Mouse (Mus musculus) layer of hippocampus, postnatal 14 days (tissue): ENCODE results near the gene Spats1. TPM values are rescaled to one million over a fixed set of nuclear protein-coding genes. Genes with fewer than 3 reads are reported as not detected.
"Not testable (repeated sequence)": the region's sequence is repeated elsewhere in the genome, so short reads cannot be mapped to it uniquely, and the experiment has no call there.

Experiments
- DNase-seq, 2 experiments: peaks; one replicate each; pipeline ENCODE4 v3.0.0; 2021 to 2022; ENCODE audit warnings: low spot score in 2 of 2, mixed read lengths in 1 of 2
- total RNA-seq, 2 experiments: library from RNA; stranded (reverse); gene quantifications; 2 replicates each; pipeline ENCODE4 v1.2.3; 2021

The Spats1 gene
- total RNA-seq, 2 experiments from 2014 or later, result 5.0 to 5.4 TPM

GRCm38 (mm10) chr17:45450153-45450552, 25.1 kb downstream of the Spats1 start:
- no peak for DNase-seq

DNA sequence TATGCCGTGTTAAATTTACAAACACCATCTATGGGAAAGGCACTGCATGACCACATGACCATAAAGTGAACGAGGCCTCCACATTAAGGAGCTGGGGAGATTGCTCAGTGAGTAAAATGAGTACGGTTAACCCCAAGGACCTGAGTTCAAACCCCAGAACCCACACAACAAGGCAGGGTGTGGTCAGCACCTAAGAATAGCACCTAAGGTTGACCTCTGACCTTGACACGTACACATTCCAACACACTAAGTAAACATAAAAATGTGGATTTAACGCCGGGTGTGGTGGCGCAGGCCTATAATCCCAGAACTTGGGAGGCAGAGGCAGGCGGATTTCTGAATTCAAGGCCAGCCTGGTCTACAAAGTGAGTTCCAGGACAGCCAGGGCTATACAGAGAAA, 25.6 kb downstream of the Spats1 start:
- no peak for DNase-seq

DNA sequence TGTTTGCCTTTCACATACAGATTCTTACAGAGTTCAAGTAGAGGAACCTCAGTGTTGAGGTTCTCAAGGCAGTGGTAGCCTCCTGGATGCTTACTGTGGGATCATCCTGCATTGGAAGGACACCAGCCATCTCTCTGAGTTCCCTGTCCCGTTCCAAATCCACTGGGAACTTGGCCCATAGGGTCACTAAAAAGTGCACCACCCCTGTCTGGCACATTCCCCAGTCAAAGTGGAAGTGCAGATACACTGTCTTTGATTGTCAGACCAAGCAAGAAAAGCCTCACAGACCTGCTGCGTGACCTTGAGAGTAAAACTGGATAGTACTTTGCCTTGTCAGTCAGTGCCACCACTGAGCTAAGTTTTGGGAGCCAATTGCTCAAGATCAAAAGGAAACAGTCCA, 28.2 kb downstream of the Spats1 start:
- no peak for DNase-seq

DNA sequence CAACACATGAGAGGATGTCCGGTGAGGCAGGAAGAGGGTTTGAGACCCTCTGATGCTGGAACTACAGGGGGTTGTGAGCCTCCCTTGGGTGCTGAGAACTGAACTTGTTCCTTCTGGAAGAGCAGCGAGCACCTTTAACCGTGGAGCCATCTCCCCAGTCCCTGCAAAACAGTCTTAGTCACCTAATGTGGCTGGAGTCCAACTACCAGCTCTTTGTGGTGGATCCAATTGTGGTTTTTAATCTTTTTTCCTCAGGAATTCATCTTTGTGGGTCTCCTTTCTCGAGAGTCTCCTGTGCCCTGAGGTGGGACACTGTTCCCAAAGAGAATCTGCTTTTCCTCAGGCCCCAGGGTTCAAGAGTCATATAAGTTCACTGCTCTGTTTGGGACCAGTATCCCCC, 29.3 kb downstream of the Spats1 start:
- no peak for DNase-seq

GRCm38 (mm10) chr17:45434262-45434590, 41.0 kb downstream of the Spats1 start:
- no peak for DNase-seq

DNA sequence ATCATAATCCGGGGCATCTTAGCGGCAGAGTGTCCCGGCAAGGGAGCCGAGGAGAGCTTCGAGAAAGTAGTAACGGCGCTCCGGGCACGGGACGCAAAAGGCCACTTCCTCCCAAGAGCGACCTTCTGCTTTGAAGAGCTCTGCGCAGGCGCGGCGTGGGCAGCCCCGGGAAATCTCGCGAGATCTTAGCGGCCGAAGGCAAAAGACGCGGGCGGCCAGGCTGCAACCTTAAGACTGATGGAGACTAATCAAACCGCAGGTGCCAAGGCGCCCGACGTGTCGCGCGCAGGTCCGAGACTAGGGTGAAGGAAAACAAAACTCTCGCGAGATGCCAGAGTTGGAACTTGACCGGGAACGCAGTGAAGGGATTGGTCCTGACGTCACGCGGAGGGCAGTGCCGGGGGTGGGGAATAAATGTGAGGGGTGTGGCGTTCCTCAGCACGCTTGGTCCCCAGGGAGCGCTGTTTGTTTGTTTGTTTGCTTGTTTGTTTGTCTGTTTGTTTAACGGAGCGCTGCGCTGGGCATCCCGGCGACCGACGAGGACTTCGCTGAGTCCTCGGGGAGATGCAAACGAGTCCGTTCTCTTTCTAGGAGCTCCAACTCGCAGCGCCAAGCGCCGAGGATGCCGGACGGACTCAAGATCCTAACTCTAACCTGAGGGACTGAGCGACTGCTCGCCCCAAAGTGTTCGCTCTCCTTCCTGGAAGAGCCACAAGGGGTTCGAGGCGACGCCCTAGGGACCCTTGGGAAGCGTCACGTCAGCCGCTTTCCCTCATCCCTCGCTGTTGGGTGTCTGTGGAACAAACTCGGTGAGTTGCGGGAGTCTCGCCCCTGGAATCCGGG, 41.6 kb downstream of the Spats1 start, which contains the start of gene Cdc5l:
Cdc5l (minus strand) TSS at position 319 of the 843 bp plus-strand sequence.
- DNase-seq, result peak; percentile 95 to 99

DNA sequence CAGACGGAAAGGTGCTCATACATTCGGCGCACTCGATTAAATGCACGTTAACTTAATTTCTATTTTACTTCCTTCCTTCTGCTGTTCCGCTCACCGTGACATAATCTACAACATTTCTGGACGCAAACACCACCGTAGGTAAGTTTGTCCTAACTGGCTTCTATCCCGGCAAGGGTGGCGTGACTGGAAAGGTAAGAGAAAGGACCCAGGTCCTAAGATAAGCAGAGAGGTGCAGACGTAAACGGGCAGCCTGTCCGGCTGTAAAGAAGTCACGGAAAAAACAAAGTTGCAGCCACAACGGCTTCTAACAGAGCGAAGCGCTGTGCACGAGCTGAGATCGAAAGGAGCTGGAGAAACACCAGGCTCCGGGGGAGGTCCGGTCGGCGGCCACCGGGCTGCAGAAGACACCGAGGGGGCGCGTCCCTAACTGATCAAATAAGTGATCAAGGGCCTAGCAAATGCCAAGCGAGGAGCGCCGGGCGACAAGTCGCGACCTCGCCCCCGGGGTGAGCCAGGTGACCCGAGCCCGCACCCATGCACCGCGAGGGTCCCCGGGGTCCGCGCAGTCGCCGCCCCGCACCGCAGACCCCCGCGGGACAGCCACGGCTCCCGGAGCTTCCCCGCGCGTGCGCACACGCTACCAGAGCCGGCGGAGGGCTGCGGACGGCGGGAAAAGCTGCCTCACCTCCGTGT, 42.4 kb downstream of the Spats1 start:
- DNase-seq, result no peak

DNA sequence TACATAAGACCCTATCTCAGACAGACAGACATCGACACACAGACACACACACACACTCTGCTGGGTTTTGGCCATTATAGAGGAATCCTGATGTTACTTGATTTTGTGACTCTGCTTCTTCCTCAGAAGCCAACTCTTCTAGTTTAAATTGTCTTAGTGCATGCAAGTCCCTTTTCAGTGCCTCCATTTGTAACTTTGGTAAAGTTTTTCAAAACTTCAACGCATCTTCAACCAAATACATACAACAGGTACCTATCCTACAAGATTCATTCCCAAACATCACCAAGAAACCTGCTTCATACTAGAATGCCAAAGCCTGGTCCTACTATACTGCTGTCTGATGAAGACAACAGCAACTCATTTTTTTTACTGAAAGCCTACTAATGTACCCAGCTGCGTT, 43.2 kb downstream of the Spats1 start:
- DNase-seq, result no peak

GRCm38 (mm10) chr17:45417387-45417786, 57.8 kb downstream of the Spats1 start:
- DNase-seq, result no peak

- DNase-seq, result not testable (repeated sequence)
Measured at GRCm38 (mm10) chr17:45411617-45412016, 63.6 kb downstream of the Spats1 start.

DNA sequence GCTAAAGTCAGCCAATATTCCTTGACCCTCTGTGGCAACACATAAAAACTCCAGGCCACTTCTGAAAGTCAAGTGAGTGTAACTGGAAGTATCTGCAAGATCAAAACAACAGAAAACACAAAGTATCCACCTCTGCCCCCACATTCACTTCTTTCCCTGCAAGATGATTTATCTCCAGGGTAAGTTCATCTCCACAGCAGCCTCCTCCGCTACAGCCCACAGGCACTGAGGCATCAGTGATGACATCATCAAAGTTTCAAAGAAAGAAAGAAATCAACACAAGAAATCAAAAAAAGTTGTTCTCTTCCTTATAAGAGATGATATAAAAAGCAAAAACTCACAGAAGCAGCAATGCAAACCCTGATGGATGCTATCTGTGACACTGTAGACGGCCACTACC, 66.5 kb downstream of the Spats1 start:
- DNase-seq, result no peak

GRCm38 (mm10) chr17:45406281-45406680, 68.9 kb downstream of the Spats1 start:
- no peak for DNase-seq

GRCm38 (mm10) chr17:45403207-45403606, 72.0 kb downstream of the Spats1 start:
- peak; percentile 33 to 80 for DNase-seq

DNA sequence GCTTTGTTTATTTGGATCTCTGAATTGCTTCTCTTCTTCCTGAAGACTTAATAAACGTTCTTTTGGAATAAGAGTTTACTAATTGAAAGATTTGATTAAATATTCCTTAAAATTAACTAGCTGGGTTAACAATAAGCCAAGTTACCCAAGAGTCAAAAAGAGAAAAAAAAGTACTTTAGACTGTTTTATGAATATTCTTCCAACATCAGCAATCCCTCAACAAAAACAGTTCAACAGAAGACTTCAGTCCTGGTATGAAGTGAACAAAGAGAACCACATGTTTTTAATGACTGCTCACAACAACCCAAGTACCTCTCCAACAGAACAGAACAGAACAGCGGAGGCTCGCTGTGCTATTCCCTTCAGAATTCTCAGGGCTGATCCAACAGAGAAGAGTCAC, 72.6 kb downstream of the Spats1 start:
- DNase-seq, result no peak

DNA sequence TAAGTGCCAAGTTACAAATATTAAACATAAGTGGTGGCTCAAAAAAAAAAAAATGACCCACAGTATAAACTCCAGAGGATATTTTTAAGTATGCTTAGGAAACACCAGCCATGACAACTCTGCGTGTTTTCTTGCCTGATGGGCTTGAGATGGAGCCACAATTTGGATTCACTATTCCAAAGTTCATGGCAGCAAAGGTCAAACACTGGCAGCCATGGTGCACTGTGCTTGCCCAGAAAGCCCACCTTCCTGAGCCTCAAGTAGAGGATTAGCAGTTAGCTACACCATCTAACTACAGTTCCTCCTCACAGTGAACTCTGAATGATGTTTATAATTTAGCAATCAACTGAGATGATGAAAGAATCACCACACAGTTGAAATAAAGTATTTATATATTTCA, 73.1 kb downstream of the Spats1 start:
- DNase-seq, result no peak

DNA sequence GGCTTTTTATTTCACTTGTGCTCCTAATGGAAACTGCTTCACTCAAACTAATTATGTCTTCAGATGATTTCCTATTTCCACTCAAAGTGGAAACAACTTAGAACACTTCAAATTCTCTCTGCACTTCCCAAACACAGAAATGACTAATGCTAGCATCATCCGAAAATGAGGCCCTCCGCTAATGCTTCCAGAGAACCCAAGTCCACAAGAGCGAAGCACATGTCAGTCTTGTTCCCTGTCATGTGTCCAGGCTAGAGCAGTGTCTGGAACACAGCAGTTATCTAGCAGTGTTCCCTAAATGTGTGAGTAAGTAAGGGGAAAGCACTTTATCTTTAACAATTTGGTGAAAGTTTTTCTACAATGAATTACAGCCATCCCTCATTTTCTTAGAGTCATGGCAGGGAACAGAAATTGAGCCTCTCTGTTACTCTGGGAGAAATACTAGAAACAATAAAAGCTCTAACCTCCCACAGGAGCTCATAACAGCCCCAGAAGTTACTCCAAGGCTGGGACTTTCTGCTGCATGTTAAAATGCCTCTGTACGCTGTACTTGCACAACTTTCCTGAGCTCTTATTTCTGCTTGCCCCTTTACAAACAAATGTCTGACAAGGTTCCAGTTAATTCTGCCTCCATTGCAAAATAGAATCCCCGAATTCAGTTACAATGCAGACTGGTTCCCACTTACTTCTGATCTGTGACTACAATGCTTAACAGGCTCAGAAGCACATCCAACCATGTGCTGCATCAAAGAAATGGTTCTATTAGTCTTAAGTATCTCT, 73.9 kb downstream of the Spats1 start:
- no peak for DNase-seq

- DNase-seq, result no peak
Measured at GRCm38 (mm10) chr17:45398021-45398420, 77.2 kb downstream of the Spats1 start.

GRCm38 (mm10) chr17:45397541-45397940, 77.7 kb downstream of the Spats1 start:
- DNase-seq, result no peak

- no peak for DNase-seq
Measured at GRCm38 (mm10) chr17:45394612-45395011, 80.6 kb downstream of the Spats1 start.

DNA sequence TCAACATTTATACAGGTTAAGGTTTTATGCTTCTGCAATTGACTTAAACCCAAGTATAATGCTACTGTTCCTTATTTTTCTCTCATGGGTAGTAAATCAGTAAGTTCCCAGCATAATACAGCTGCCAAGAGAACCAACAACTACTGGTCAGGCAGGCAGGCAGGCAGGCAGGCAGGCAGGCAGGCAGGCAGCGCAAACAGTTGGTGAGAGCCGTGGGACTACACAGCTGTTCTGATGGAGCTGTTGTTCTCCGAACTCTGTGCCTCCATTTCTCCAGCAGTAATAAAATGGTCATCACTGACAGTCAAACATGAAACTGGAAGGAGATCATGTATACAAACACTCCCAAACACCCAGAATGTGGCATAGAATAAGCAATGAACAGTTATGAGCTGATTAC, 81.5 kb downstream of the Spats1 start:
- no peak for DNase-seq
